Mouse (Mus musculus): ENCODE measurements around the gene Zfp580. TPM values are rescaled to one million over a fixed set of nuclear protein-coding genes. Genes with fewer than 3 reads are reported as not detected.

Gene Zfp580
- polyA plus RNA-seq, 1 experiment from 2014 or later = 21.6 TPM

- Histone ChIP-seq H3K4me3 (ENCODE audit: low read depth, low read length) (no peak overlapping the region), H3K9me3 (ENCODE audit: control insufficient read depth, low read length) (no peaks in the 10 kb centered on the region), H3K9ac (ENCODE audit: low read length) (no peak overlapping the region), H3K27ac (replicated peaks) (no peak overlapping the region), H3K36me3 (ENCODE audit: control insufficient read depth, insufficient read depth, low read length) (peaks cover 45% of the 10 kb centered on the region), H3K27me3 (ENCODE audit: control insufficient read depth, insufficient read depth, low read length) (no peaks in the 10 kb centered on the region), H3K4me1 (replicated peaks; ENCODE audit: control insufficient read depth, insufficient read depth) (no peaks in the 10 kb centered on the region), H3K4me2 (replicated peaks; ENCODE audit: low read depth) (no peak overlapping the region)
- ATAC-seq (ENCODE audit: low FRiP score, low TSS enrichment) = no peak
- DNase-seq (ENCODE audit: low spot score) = no peak
- TF ChIP-seq CTCF (IDR thresholded peaks at IDR 0.05; ENCODE audit: low read depth) = no peak
- TF ChIP-seq EP300 (optimal IDR thresholded peaks at IDR 0.05) = no peak
- WGBS = 73% methylated on average over 21 of the region's 21 CpGs
Measured at GRCm38 (mm10) chr7:5092831-5093510, 41.6 kb downstream of the Zfp580 start.

GRCm38 (mm10) chr7:5098769-5099168, 47.4 kb downstream of the Zfp580 start:
- no peak overlapping the region for H3K4me2 ChIP-seq (replicated peaks; ENCODE audit: low read depth)
- no peak overlapping the region for H3K27ac ChIP-seq (replicated peaks)
- H3K4me1 ChIP-seq (replicated peaks; ENCODE audit: control insufficient read depth, insufficient read depth) = no peaks in the 10 kb centered on the region
- ATAC-seq (ENCODE audit: low FRiP score, low TSS enrichment) (no peak), DNase-seq (ENCODE audit: low spot score) (no peak)
- H3K9me3 ChIP-seq (ENCODE audit: control insufficient read depth, low read length) = no peaks in the 10 kb centered on the region
- no peak overlapping the region for H3K9ac ChIP-seq (ENCODE audit: low read length)
- 94% methylated on average over 5 of the region's 5 CpGs for WGBS
- H3K4me3 ChIP-seq (ENCODE audit: low read depth, low read length) = no peak overlapping the region
- no peaks in the 10 kb centered on the region for H3K27me3 ChIP-seq (ENCODE audit: control insufficient read depth, insufficient read depth, low read length)
- peaks cover 23% of the 10 kb centered on the region for H3K36me3 ChIP-seq (ENCODE audit: control insufficient read depth, insufficient read depth, low read length)
- no peak for TF ChIP-seq CTCF (IDR thresholded peaks at IDR 0.05; ENCODE audit: low read depth)
- TF ChIP-seq EP300 (optimal IDR thresholded peaks at IDR 0.05) = no peak

- TF ChIP-seq CTCF (IDR thresholded peaks at IDR 0.05; ENCODE audit: low read depth) (no peak), EP300 (optimal IDR thresholded peaks at IDR 0.05) (no peak)
- H3K36me3 ChIP-seq (ENCODE audit: control insufficient read depth, insufficient read depth, low read length) = peaks cover 19% of the 10 kb centered on the region; the same call in 1 of the 2 replicates
- H3K9me3 ChIP-seq (ENCODE audit: control insufficient read depth, low read length) = no peaks in the 10 kb centered on the region
- ATAC-seq (ENCODE audit: low FRiP score, low TSS enrichment) (no peak; the same call in 1 of the 2 replicates), DNase-seq (ENCODE audit: low spot score) (no peak)
- H3K27ac ChIP-seq (replicated peaks) = no peak overlapping the region
- H3K4me2 ChIP-seq (replicated peaks; ENCODE audit: low read depth) = no peak overlapping the region
- H3K4me1 ChIP-seq (replicated peaks; ENCODE audit: control insufficient read depth, insufficient read depth) = no peaks in the 10 kb centered on the region
- WGBS = 65% methylated on average over 3 of the region's 3 CpGs
- H3K4me3 ChIP-seq (ENCODE audit: low read depth, low read length) = no peak overlapping the region
- no peak overlapping the region for H3K9ac ChIP-seq (ENCODE audit: low read length)
- H3K27me3 ChIP-seq (ENCODE audit: control insufficient read depth, insufficient read depth, low read length) = no peaks in the 10 kb centered on the region
Measured at GRCm38 (mm10) chr7:5099796-5100195, 48.5 kb downstream of the Zfp580 start.

GRCm38 (mm10) chr7:5101066-5101663, 49.8 kb downstream of the Zfp580 start:
- Histone ChIP-seq H3K4me2 (replicated peaks; ENCODE audit: low read depth) (no peak overlapping the region), H3K4me3 (ENCODE audit: low read depth, low read length) (no peak overlapping the region), H3K4me1 (replicated peaks; ENCODE audit: control insufficient read depth, insufficient read depth) (no peaks in the 10 kb centered on the region), H3K27ac (replicated peaks) (no peak overlapping the region), H3K27me3 (ENCODE audit: control insufficient read depth, insufficient read depth, low read length) (no peaks in the 10 kb centered on the region), H3K9me3 (ENCODE audit: control insufficient read depth, low read length) (no peaks in the 10 kb centered on the region), H3K36me3 (ENCODE audit: control insufficient read depth, insufficient read depth, low read length) (peaks cover 9% of the 10 kb centered on the region; the same call in 1 of the 2 replicates), H3K9ac (ENCODE audit: low read length) (no peak overlapping the region)
- TF ChIP-seq EP300 (optimal IDR thresholded peaks at IDR 0.05) (no peak), CTCF (IDR thresholded peaks at IDR 0.05; ENCODE audit: low read depth) (no peak)
- ATAC-seq (ENCODE audit: low FRiP score, low TSS enrichment) = no peak
- 82% methylated on average over 10 of the region's 10 CpGs for WGBS
- no peak for DNase-seq (ENCODE audit: low spot score)

- Histone ChIP-seq H3K4me2 (replicated peaks; ENCODE audit: low read depth) (no peak overlapping the region), H3K27me3 (ENCODE audit: control insufficient read depth, insufficient read depth, low read length) (no peaks in the 10 kb centered on the region), H3K9me3 (ENCODE audit: control insufficient read depth, low read length) (no peaks in the 10 kb centered on the region), H3K4me1 (replicated peaks; ENCODE audit: control insufficient read depth, insufficient read depth) (no peaks in the 10 kb centered on the region), H3K27ac (replicated peaks) (no peak overlapping the region), H3K4me3 (ENCODE audit: low read depth, low read length) (no peak overlapping the region), H3K36me3 (ENCODE audit: control insufficient read depth, insufficient read depth, low read length) (no peaks in the 10 kb centered on the region), H3K9ac (ENCODE audit: low read length) (no peak overlapping the region)
- TF ChIP-seq CTCF (IDR thresholded peaks at IDR 0.05; ENCODE audit: low read depth) (no peak), EP300 (optimal IDR thresholded peaks at IDR 0.05) (no peak)
- ATAC-seq (ENCODE audit: low FRiP score, low TSS enrichment) (no peak), DNase-seq (ENCODE audit: low spot score) (no peak)
- 82% methylated on average over 2 of the region's 2 CpGs for WGBS
Measured at GRCm38 (mm10) chr7:5102564-5102963, 51.2 kb downstream of the Zfp580 start.

Other genes with a start within 250 kb of the Zfp580 start
- gene Ube2s, start 238.9 kb upstream of the Zfp580 start, polyA plus RNA-seq (2015; fragmentation: Nextera tagmentation; extraction: Ambion mirVana) = 95.5 and 111 TPM in 2 replicates
- gene Shisa7, start 206.8 kb upstream of the Zfp580 start, polyA plus RNA-seq (2015; fragmentation: Nextera tagmentation; extraction: Ambion mirVana) = 0.15 and 0.16 TPM in 2 replicates
- 17.5 and 21.7 TPM in 2 replicates for gene Isoc2b, start 181.3 kb upstream of the Zfp580 start, polyA plus RNA-seq (2015; fragmentation: Nextera tagmentation; extraction: Ambion mirVana)
- 0.56 and 0.67 TPM in 2 replicates for gene Isoc2a, start 174.4 kb upstream of the Zfp580 start, polyA plus RNA-seq (2015; fragmentation: Nextera tagmentation; extraction: Ambion mirVana)
- gene Gm36210, start 145.0 kb upstream of the Zfp580 start, polyA plus RNA-seq (2015; fragmentation: Nextera tagmentation; extraction: Ambion mirVana) = not detected in 2 replicates
- gene Zfp628, start 136.3 kb upstream of the Zfp580 start, polyA plus RNA-seq (2015; fragmentation: Nextera tagmentation; extraction: Ambion mirVana) = 1.8 and 1.9 TPM in 2 replicates
- 2.3 and 2.5 TPM in 2 replicates for gene Nat14, start 129.5 kb upstream of the Zfp580 start, polyA plus RNA-seq (2015; fragmentation: Nextera tagmentation; extraction: Ambion mirVana)
- 1.3 and 1.9 TPM in 2 replicates for gene Ssc5d, start 125.8 kb upstream of the Zfp580 start, polyA plus RNA-seq (2015; fragmentation: Nextera tagmentation; extraction: Ambion mirVana)
- gene Sbk2, start 87.1 kb upstream of the Zfp580 start, polyA plus RNA-seq (2015; fragmentation: Nextera tagmentation; extraction: Ambion mirVana) = 0.15 TPM in 1 of 2 replicates, not detected in the other
- gene Sbk3, start 80.4 kb upstream of the Zfp580 start, polyA plus RNA-seq (2015; fragmentation: Nextera tagmentation; extraction: Ambion mirVana) = 0.04 TPM in 1 of 2 replicates, not detected in the other
- 10.9 and 15.0 TPM in 2 replicates for gene Zfp579, start 55.4 kb upstream of the Zfp580 start, polyA plus RNA-seq (2015; fragmentation: Nextera tagmentation; extraction: Ambion mirVana)
- gene Zfp524, start 37.1 kb upstream of the Zfp580 start, polyA plus RNA-seq (2015; fragmentation: Nextera tagmentation; extraction: Ambion mirVana) = 14.0 and 16.3 TPM in 2 replicates
- gene Fiz1, start 36.8 kb upstream of the Zfp580 start, polyA plus RNA-seq (2015; fragmentation: Nextera tagmentation; extraction: Ambion mirVana) = 14.9 and 17.8 TPM in 2 replicates
- 3.3 and 3.7 TPM in 2 replicates for gene Gm44973, start 36.0 kb upstream of the Zfp580 start, polyA plus RNA-seq (2015; fragmentation: Nextera tagmentation; extraction: Ambion mirVana)
- gene Zfp865, start 31.2 kb upstream of the Zfp580 start, polyA plus RNA-seq (2015; fragmentation: Nextera tagmentation; extraction: Ambion mirVana) = 2.2 and 2.3 TPM in 2 replicates
- 13.6 and 14.6 TPM in 2 replicates for gene Ccdc106, start 31.0 kb upstream of the Zfp580 start, polyA plus RNA-seq (2015; fragmentation: Nextera tagmentation; extraction: Ambion mirVana)
- not detected in 2 replicates for gene 4632433K11Rik, start 17.4 kb upstream of the Zfp580 start, polyA plus RNA-seq (2015; fragmentation: Nextera tagmentation; extraction: Ambion mirVana)
- 4.1 and 4.3 TPM in 2 replicates for gene Zfp784, start 13.1 kb upstream of the Zfp580 start, polyA plus RNA-seq (2015; fragmentation: Nextera tagmentation; extraction: Ambion mirVana)
- 49.2 and 50.1 TPM in 2 replicates for gene U2af2, start 10.6 kb downstream of the Zfp580 start, polyA plus RNA-seq (2015; fragmentation: Nextera tagmentation; extraction: Ambion mirVana)
- gene Epn1, start 28.7 kb downstream of the Zfp580 start, polyA plus RNA-seq (2015; fragmentation: Nextera tagmentation; extraction: Ambion mirVana) = 41.0 and 44.5 TPM in 2 replicates
- gene Rfpl4, start 65.4 kb downstream of the Zfp580 start, polyA plus RNA-seq (2015; fragmentation: Nextera tagmentation; extraction: Ambion mirVana) = not detected in 2 replicates
- gene Rasl2-9, start 74.4 kb downstream of the Zfp580 start, polyA plus RNA-seq (2015; fragmentation: Nextera tagmentation; extraction: Ambion mirVana) = 0.35 and 0.50 TPM in 2 replicates
- gene Vmn1r55, start 98.1 kb downstream of the Zfp580 start, polyA plus RNA-seq (2015; fragmentation: Nextera tagmentation; extraction: Ambion mirVana) = 0.01 TPM in 1 of 2 replicates, not detected in the other
- gene Vmn1r56, start 145.2 kb downstream of the Zfp580 start, polyA plus RNA-seq (2015; fragmentation: Nextera tagmentation; extraction: Ambion mirVana) = not detected in 2 replicates
- gene Vmn1r57, start 167.0 kb downstream of the Zfp580 start, polyA plus RNA-seq (2015; fragmentation: Nextera tagmentation; extraction: Ambion mirVana) = not detected in 2 replicates